Mouse (Mus musculus): ENCODE results near the gene Afg3l1. TPM values are rescaled to one million over a fixed set of nuclear protein-coding genes. Genes with fewer than 3 reads are reported as not detected.
"Not testable (repeated sequence)": the region's sequence is repeated elsewhere in the genome, so short reads cannot be mapped to it uniquely, and the experiment has no call there.

The Afg3l1 gene
- total and polyA plus RNA-seq, 2 experiments = 22.8 to 37.8 TPM

GRCm38 (mm10) chr8:123515540-123515897, 37.8 kb downstream of the Afg3l1 start:
- Histone ChIP-seq H3K27me3 (ENCODE audit: control insufficient read depth, insufficient read depth, low read length) (peaks cover 11% of the 10 kb centered on the region; the same call in 1 of the 2 replicates), H3K27ac (replicated peaks; ENCODE audit: insufficient read depth, low read depth, low read length) (no peak overlapping the region), H3K4me3 (ENCODE audit: insufficient read depth, low read depth, low read length) (no peak overlapping the region), H3K79me2 (ENCODE audit: control insufficient read depth, insufficient read depth, low read length) (no peaks in the 10 kb centered on the region), H3K36me3 (ENCODE audit: control insufficient read depth, insufficient read depth, low read length) (no peaks in the 10 kb centered on the region), H3K4me1 (ENCODE audit: control insufficient read depth, insufficient read depth, low read length) (peaks cover 5% of the 10 kb centered on the region), H3K9ac (ENCODE audit: low read depth, low read length) (no peak overlapping the region)
- DNase-seq (ENCODE audit: extremely low read depth, low read depth, low spot score) = no peak
- WGBS = 15% methylated on average over 11 of the region's 11 CpGs
- no peak for TF ChIP-seq POLR2A (IDR thresholded peaks at IDR 0.05; ENCODE audit: extremely low read depth, insufficient read depth, low read length)
- TF ChIP-seq CTCF (IDR thresholded peaks at IDR 0.05; ENCODE audit: low read depth, low read length) = no peak

GRCm38 (mm10) chr8:123516596-123516995, 38.9 kb downstream of the Afg3l1 start:
- Histone ChIP-seq H3K27ac (replicated peaks; ENCODE audit: insufficient read depth, low read depth, low read length) (no peak overlapping the region), H3K79me2 (ENCODE audit: control insufficient read depth, insufficient read depth, low read length) (no peaks in the 10 kb centered on the region), H3K4me3 (ENCODE audit: insufficient read depth, low read depth, low read length) (no peak overlapping the region), H3K27me3 (ENCODE audit: control insufficient read depth, insufficient read depth, low read length) (peaks cover 11% of the 10 kb centered on the region; the same call in 1 of the 2 replicates), H3K4me1 (ENCODE audit: control insufficient read depth, insufficient read depth, low read length) (peaks cover 5% of the 10 kb centered on the region), H3K36me3 (ENCODE audit: control insufficient read depth, insufficient read depth, low read length) (no peaks in the 10 kb centered on the region), H3K9ac (ENCODE audit: low read depth, low read length) (no peak overlapping the region)
- WGBS = 9% methylated on average over 2 of the region's 2 CpGs
- no peak for DNase-seq (ENCODE audit: extremely low read depth, low read depth, low spot score)
- TF ChIP-seq CTCF (IDR thresholded peaks at IDR 0.05; ENCODE audit: low read depth, low read length) (no peak), POLR2A (IDR thresholded peaks at IDR 0.05; ENCODE audit: extremely low read depth, insufficient read depth, low read length) (no peak)

- WGBS = 46% methylated on average over 10 of the region's 10 CpGs
- TF ChIP-seq CTCF (IDR thresholded peaks at IDR 0.05; ENCODE audit: low read depth, low read length) = no peak
- TF ChIP-seq POLR2A (IDR thresholded peaks at IDR 0.05; ENCODE audit: extremely low read depth, insufficient read depth, low read length) = no peak
Measured at GRCm38 (mm10) chr8:123518172-123518571, 40.5 kb downstream of the Afg3l1 start.

GRCm38 (mm10) chr8:123518667-123519066, 41.0 kb downstream of the Afg3l1 start, which contains the start of gene Gas8:
Gas8 (plus strand) TSS chr8:123518834.
- Histone ChIP-seq H3K79me2 (ENCODE audit: control insufficient read depth, insufficient read depth, low read length) (no peaks in the 10 kb centered on the region), H3K27me3 (ENCODE audit: control insufficient read depth, insufficient read depth, low read length) (peaks cover 11% of the 10 kb centered on the region; the same call in 1 of the 2 replicates), H3K36me3 (ENCODE audit: control insufficient read depth, insufficient read depth, low read length) (no peaks in the 10 kb centered on the region), H3K27ac (replicated peaks; ENCODE audit: insufficient read depth, low read depth, low read length) (no peak within 1 kb of the TSS), H3K9ac (ENCODE audit: low read depth, low read length) (peak within 1 kb of the TSS; percentile 58), H3K4me3 (ENCODE audit: insufficient read depth, low read depth, low read length) (peak within 1 kb of the TSS; percentile 73), H3K4me1 (ENCODE audit: control insufficient read depth, insufficient read depth, low read length) (peaks cover 5% of the 10 kb centered on the region)
- peak; percentile 80 for DNase-seq (ENCODE audit: extremely low read depth, low read depth, low spot score)
- 0% methylated on average over 20 of the region's 20 CpGs for whole genome bisulfite sequencing
- peak; percentile 39; the same call in 1 of the 2 replicates for TF ChIP-seq CTCF (IDR thresholded peaks at IDR 0.05; ENCODE audit: low read depth, low read length)
- TF ChIP-seq POLR2A (IDR thresholded peaks at IDR 0.05; ENCODE audit: extremely low read depth, insufficient read depth, low read length) = peak; percentile 29; the same call in 1 of the 2 replicates

More at GRCm38 (mm10) chr8:123518172-123518571, 40.5 kb downstream of the Afg3l1 start:
- no peak for DNase-seq (ENCODE audit: extremely low read depth, low read depth, low spot score)
- Histone ChIP-seq H3K4me1 (ENCODE audit: control insufficient read depth, insufficient read depth, low read length) (peaks cover 5% of the 10 kb centered on the region), H3K36me3 (ENCODE audit: control insufficient read depth, insufficient read depth, low read length) (no peaks in the 10 kb centered on the region), H3K9ac (ENCODE audit: low read depth, low read length) (no peak overlapping the region), H3K27me3 (ENCODE audit: control insufficient read depth, insufficient read depth, low read length) (peaks cover 11% of the 10 kb centered on the region; the same call in 1 of the 2 replicates), H3K4me3 (ENCODE audit: insufficient read depth, low read depth, low read length) (no peak overlapping the region), H3K27ac (replicated peaks; ENCODE audit: insufficient read depth, low read depth, low read length) (no peak overlapping the region), H3K79me2 (ENCODE audit: control insufficient read depth, insufficient read depth, low read length) (no peaks in the 10 kb centered on the region)

GRCm38 (mm10) chr8:123520048-123520447, 42.3 kb downstream of the Afg3l1 start:
- H3K9ac ChIP-seq (ENCODE audit: low read depth, low read length); H3K79me2 ChIP-seq (ENCODE audit: control insufficient read depth, insufficient read depth, low read length); DNase-seq (ENCODE audit: extremely low read depth, low read depth, low spot score); H3K4me1 ChIP-seq (ENCODE audit: control insufficient read depth, insufficient read depth, low read length); H3K4me3 ChIP-seq (ENCODE audit: insufficient read depth, low read depth, low read length); H3K27ac ChIP-seq (replicated peaks; ENCODE audit: insufficient read depth, low read depth, low read length); H3K36me3 ChIP-seq (ENCODE audit: control insufficient read depth, insufficient read depth, low read length); H3K27me3 ChIP-seq (ENCODE audit: control insufficient read depth, insufficient read depth, low read length): not testable (repeated sequence)
- whole genome bisulfite sequencing = 98% methylated on average over 1 of the region's 1 CpGs

- H3K79me2 ChIP-seq (ENCODE audit: control insufficient read depth, insufficient read depth, low read length) = no peaks in the 10 kb centered on the region
- H3K36me3 ChIP-seq (ENCODE audit: control insufficient read depth, insufficient read depth, low read length) = peaks cover 16% of the 10 kb centered on the region
- 94% methylated on average over 25 of the region's 25 CpGs for WGBS
- H3K27ac ChIP-seq (replicated peaks; ENCODE audit: insufficient read depth, low read depth, low read length) = no peak overlapping the region
- no peak for DNase-seq (ENCODE audit: extremely low read depth, low read depth, low spot score)
- no peak overlapping the region for H3K9ac ChIP-seq (ENCODE audit: low read depth, low read length)
- H3K4me3 ChIP-seq (ENCODE audit: insufficient read depth, low read depth, low read length) = no peak overlapping the region
- H3K4me1 ChIP-seq (ENCODE audit: control insufficient read depth, insufficient read depth, low read length) = no peaks in the 10 kb centered on the region
- no peak for TF ChIP-seq POLR2A (IDR thresholded peaks at IDR 0.05; ENCODE audit: extremely low read depth, insufficient read depth, low read length)
- TF ChIP-seq CTCF (IDR thresholded peaks at IDR 0.05; ENCODE audit: low read depth, low read length) = no peak
- H3K27me3 ChIP-seq (ENCODE audit: control insufficient read depth, insufficient read depth, low read length) = no peaks in the 10 kb centered on the region
Measured at GRCm38 (mm10) chr8:123527720-123528489, 50.2 kb downstream of the Afg3l1 start.

Data from liver, adult 2 months (tissue).